Mouse (Mus musculus) ES-E14 (cell line): ENCODE results near the gene Fdxacb1.

Experiments used
- CHD2 ChIP-seq: IDR thresholded peaks from 2 replicates; pipeline ENCODE4 v1.6.1; 2014; ENCODE audit warnings: mild to moderate bottlenecking, low read depth, low read length, inconsistent platforms
- HCFC1 ChIP-seq: IDR thresholded peaks from 2 replicates; pipeline ENCODE4 v1.6.1; 2012; ENCODE audit warnings: low read length, inconsistent platforms, borderline replicate concordance; ENCODE audit not compliant: insufficient read depth

GRCm38 (mm10) chr9:50800985-50801384 is 32.9 kb downstream of the Fdxacb1 start:
- no peak for TF ChIP-seq HCFC1
- no peak for TF ChIP-seq CHD2
